Mouse (Mus musculus) cerebellum, adult 2 months (tissue): ENCODE data around the gene Tstd3.

Experiments
- CTCF ChIP-seq: fragments of 200-500 bp; IDR thresholded peaks from 2 replicates; pipeline ENCODE4 v1.5.1; 2011; ENCODE audit warnings: low read depth, mild to moderate bottlenecking, control low read depth, low read length, moderate library complexity, borderline replicate concordance; ENCODE audit not compliant: insufficient read depth
- POLR2A ChIP-seq: fragments of 200-500 bp; IDR thresholded peaks from 2 replicates; pipeline ENCODE4 v1.6.1; 2011; ENCODE audit warnings: low read length, control low read depth, borderline replicate concordance; ENCODE audit not compliant: insufficient read depth

DNA sequence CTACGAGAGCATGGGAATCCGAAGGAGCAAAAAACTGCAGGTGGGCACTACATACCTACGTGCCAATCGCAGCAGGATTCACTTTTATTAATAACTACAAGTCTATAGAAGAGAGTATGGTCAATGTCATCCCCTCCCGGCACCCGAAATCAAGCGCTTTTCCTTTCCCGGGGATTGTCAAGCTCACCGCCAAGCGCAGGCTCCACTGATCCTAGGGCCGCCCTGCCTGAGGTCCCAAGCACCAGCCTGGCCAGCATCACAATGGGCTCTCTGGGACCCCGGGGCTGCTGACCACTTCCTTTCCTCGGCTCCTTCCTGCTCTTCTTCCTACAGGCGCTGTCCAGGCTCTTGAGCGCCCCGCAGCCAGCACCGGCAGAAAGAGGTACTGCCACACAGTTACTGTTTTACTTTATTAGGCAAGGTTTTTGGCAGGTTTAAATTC lies at the start of gene Tstd3, which contains the start of gene Usp45:
- peak; percentile 38; the same call in 1 of the 2 replicates for TF ChIP-seq POLR2A
- TF ChIP-seq CTCF: peak; percentile 68
